17 mouse cellular contexts compared by ENCODE assay signal in genomic region chr3:121540621-121541020, GRCm38 (mm10). TPM values are rescaled to one million over a fixed set of nuclear protein-coding genes. Genes with fewer than 3 reads are reported as not detected.
DNase-seq lines count a peak whose midpoint lies in the region; ATAC-seq and TF ChIP-seq lines count a peak whose summit lies in the region.
"Had no signal": no experiment of that assay in that cellular context is flagged by ENCODE, and none has a peak within 500 bp of the region (broad histone marks: within the 10 kb centered on the region; RNA-seq: fewer than 3 reads in every experiment).

No protein-coding gene starts in this region.

- WGBS in heart, embryonic 10.5 days, result 50% methylated on average over 5 of the region's 5 CpGs
- 58% methylated on average over 5 of the region's 5 CpGs for WGBS in kidney, embryonic 16.5 days
- 67% methylated on average over 5 of the region's 5 CpGs for WGBS in forebrain, embryonic 10.5 days

- TF ChIP-seq POLR2A in myocyte (IDR thresholded peaks at IDR 0.05; ENCODE audit: insufficient read length, low read depth), result no peak

- peaks cover 19% of the 10 kb centered on the region for H3K4me1 ChIP-seq in heart, embryonic 10.5 days
- H3K4me1 ChIP-seq in kidney, embryonic 16.5 days (ENCODE audit: insufficient read depth, low read length), result peaks cover 19% of the 10 kb centered on the region
- H3K4me1 ChIP-seq in forebrain, embryonic 10.5 days, result peaks cover 21% of the 10 kb centered on the region
- H3K4me1 ChIP-seq: forebrain, embryonic 15.5 days had no signal

- H3K9me3 ChIP-seq in heart, embryonic 10.5 days, result no peaks in the 10 kb centered on the region
- no peaks in the 10 kb centered on the region for H3K9me3 ChIP-seq in kidney, embryonic 16.5 days (ENCODE audit: low read length)
- no peaks in the 10 kb centered on the region for H3K9me3 ChIP-seq in forebrain, embryonic 10.5 days
- H3K9me3 ChIP-seq: forebrain, embryonic 15.5 days; hindbrain, embryonic 13.5 days; limb, embryonic 12.5 days; midbrain, embryonic 13.5 days had no signal

- H3K4me2 ChIP-seq in kidney, embryonic 16.5 days (replicated peaks; ENCODE audit: low read depth, low read length), result no peak overlapping the region
- peak overlapping the region; percentile 32 for H3K4me2 ChIP-seq in myocyte (ENCODE audit: low read depth)
- H3K4me2 ChIP-seq: forebrain, embryonic 15.5 days; limb, embryonic 12.5 days; midbrain, embryonic 13.5 days had no signal

- H3K27ac ChIP-seq in heart, embryonic 10.5 days, result peak overlapping the region; percentile 77; the same call in 1 of the 2 replicates
- H3K27ac ChIP-seq in kidney, embryonic 16.5 days (ENCODE audit: low read length), result peak overlapping the region; percentile 13; the same call in 1 of the 2 replicates
- H3K27ac ChIP-seq in forebrain, embryonic 10.5 days, result no peak overlapping the region
- H3K27ac ChIP-seq: forebrain, embryonic 15.5 days; gastrocnemius, adult 2 months; hindbrain, embryonic 13.5 days; left cerebral cortex, adult 2 months; limb, embryonic 12.5 days; macrophage; midbrain, embryonic 13.5 days had no signal

- no peaks in the 10 kb centered on the region for H3K79me2 ChIP-seq in myocyte (ENCODE audit: control insufficient read depth, insufficient read depth)

- no peak for DNase-seq in heart, embryonic 10.5 days (ENCODE audit: low spot score)
- no peak for DNase-seq in heart, adult 11 months
- DNase-seq in kidney, postnatal 10 days, result no peak
- DNase-seq in R1 (ENCODE audit: low read depth, low spot score), result peak; percentile 56
- DNase-seq in testis, postnatal 10 days (ENCODE audit: low spot score), result no peak
- DNase-seq in forebrain, embryonic 10.5 days (ENCODE audit: extremely low spot score, low spot score), result no peak
- DNase-seq: cerebellum, adult 8-10 months; gastrocnemius, adult 2 months; right cerebral cortex, postnatal 14 days had no signal

- ATAC-seq in kidney, embryonic 16.5 days (ENCODE audit: low FRiP score, low TSS enrichment), result no peak
- ATAC-seq: forebrain, embryonic 15.5 days had no signal

- H3K4me3 ChIP-seq in heart, embryonic 10.5 days, result peak overlapping the region; percentile 27; the same call in 1 of the 2 replicates
- no peak overlapping the region for H3K4me3 ChIP-seq in kidney, embryonic 16.5 days (ENCODE audit: low read length)
- H3K4me3 ChIP-seq in myocyte, result no peak overlapping the region
- no peak overlapping the region for H3K4me3 ChIP-seq in forebrain, embryonic 10.5 days
- H3K4me3 ChIP-seq: forebrain, embryonic 15.5 days; gastrocnemius, adult 2 months; hindbrain, embryonic 13.5 days; left cerebral cortex, adult 2 months; limb, embryonic 12.5 days; midbrain, embryonic 13.5 days had no signal

- H3ac ChIP-seq in myocyte (ENCODE audit: control insufficient read depth, insufficient read length), result no peak overlapping the region

- no peaks in the 10 kb centered on the region for H3K36me3 ChIP-seq in heart, embryonic 10.5 days
- H3K36me3 ChIP-seq in kidney, embryonic 16.5 days (ENCODE audit: insufficient read depth, low read length), result no peaks in the 10 kb centered on the region
- H3K36me3 ChIP-seq in myocyte (ENCODE audit: control insufficient read depth, insufficient read depth), result no peaks in the 10 kb centered on the region
- no peaks in the 10 kb centered on the region for H3K36me3 ChIP-seq in forebrain, embryonic 10.5 days (replicated peaks)
- H3K36me3 ChIP-seq: forebrain, embryonic 15.5 days; hindbrain, embryonic 13.5 days; limb, embryonic 12.5 days; midbrain, embryonic 13.5 days had no signal

- 0 out of 2 replicates have a peak overlapping the region, but pooled peaks have one; percentile 9 for H3K9ac ChIP-seq in kidney, embryonic 16.5 days (replicated peaks; ENCODE audit: low read length)
- H3K9ac ChIP-seq: forebrain, embryonic 15.5 days; hindbrain, embryonic 13.5 days; limb, embryonic 12.5 days; midbrain, embryonic 13.5 days had no signal

- H3K27me3 ChIP-seq in heart, embryonic 10.5 days (ENCODE audit: insufficient read depth, poor library complexity, severe bottlenecking), result no peaks in the 10 kb centered on the region
- H3K27me3 ChIP-seq in kidney, embryonic 16.5 days (ENCODE audit: insufficient read depth, low read length), result no peaks in the 10 kb centered on the region
- no peaks in the 10 kb centered on the region for H3K27me3 ChIP-seq in myocyte (ENCODE audit: control insufficient read depth, insufficient read depth, insufficient read length)
- no peaks in the 10 kb centered on the region for H3K27me3 ChIP-seq in forebrain, embryonic 10.5 days (ENCODE audit: poor library complexity, severe bottlenecking)
- H3K27me3 ChIP-seq: forebrain, embryonic 15.5 days; limb, embryonic 12.5 days; midbrain, embryonic 13.5 days had no signal

TF ChIP-seq in myocyte, 11 proteins besides CTCF, POLR2A, EP300 and RAD21:
- TF ChIP-seq TCF3 (IDR thresholded peaks at IDR 0.05; ENCODE audit: insufficient read length, low read depth), result no peak
- no peak for TF ChIP-seq MYOG (IDR thresholded peaks at IDR 0.05; ENCODE audit: control insufficient read depth in 1 of 3, insufficient read depth in 1 of 3, insufficient read length in 2 of 3, low read depth in 2 of 3)
- no peak for TF ChIP-seq TCF12 (IDR thresholded peaks at IDR 0.05; ENCODE audit: insufficient read depth, poor library complexity, severe bottlenecking)
- TF ChIP-seq USF1 (IDR thresholded peaks at IDR 0.05; ENCODE audit: low read depth), result no peak
- TF ChIP-seq MYOD1 (IDR thresholded peaks at IDR 0.05; ENCODE audit: control insufficient read depth in 1 of 3, insufficient read length in 2 of 3, low read depth in 2 of 3), result no peak
- TF ChIP-seq SRF (IDR thresholded peaks at IDR 0.05; ENCODE audit: control insufficient read depth, insufficient read length, low read depth), result no peak
- no peak for TF ChIP-seq MAX (IDR thresholded peaks at IDR 0.05; ENCODE audit: low read depth)
- no peak for TF ChIP-seq POLR2AphosphoS2 (IDR thresholded peaks at IDR 0.05; ENCODE audit: insufficient read length, low read depth)
- TF ChIP-seq E2F4 (IDR thresholded peaks at IDR 0.05; ENCODE audit: insufficient read depth), result no peak
- no peak for TF ChIP-seq REST (IDR thresholded peaks at IDR 0.05; ENCODE audit: insufficient read depth, insufficient read length)
- TF ChIP-seq CEBPB (IDR thresholded peaks at IDR 0.05; ENCODE audit: insufficient read depth, poor library complexity, severe bottlenecking), result no peak

RNA-seq across cellular contexts. Expression of gene Slc44a3, which starts 8.4 kb away (rescaled TPM):
- polyA plus RNA-seq in heart, embryonic 10.5 days (2016; fragmentation: Nextera tagmentation; extraction: Ambion mirVana), result 1.1 and 1.3 TPM in 2 replicates
- polyA plus RNA-seq in kidney, embryonic 16.5 days (2015; fragmentation: Nextera tagmentation; extraction: Ambion mirVana), result 13.2 and 13.5 TPM in 2 replicates
- 2.3 TPM for polyA plus RNA-seq in myocyte (2012; fragmentation: generic; extraction: Trizol)
- 0.55 and 0.64 TPM in 2 replicates for polyA plus RNA-seq in forebrain, embryonic 10.5 days (2016; fragmentation: Nextera tagmentation; extraction: Ambion mirVana)
- polyA plus RNA-seq: macrophage had no signal
